Mouse (Mus musculus) stomach, embryonic 15.5 days (tissue): ENCODE data around the gene Acss3. TPM values are rescaled to one million over a fixed set of nuclear protein-coding genes. Genes with fewer than 3 reads are reported as not detected.

Experiments
- ATAC-seq: fragments of 200-750 bp; cut with Nextera tagmentation; 2 replicates; pipeline ENCODE4 v1.8.0; 2017; ENCODE audit warnings: low read depth, moderate number of reproducible peaks, moderate TSS enrichment; ENCODE audit not compliant: insufficient read depth, low FRiP score
- H3K27ac ChIP-seq: fragments of 300-500 bp; sonication (generic); 2 replicates; pipeline ENCODE4 v1.5.1; 2015; ENCODE audit warnings: mild to moderate bottlenecking, inconsistent platforms
- H3K27me3 ChIP-seq: fragments of 300-500 bp; sonication (generic); replicated peaks from 2 replicates; pipeline ENCODE4 v1.6.1; 2015; ENCODE audit warnings: inconsistent platforms
- H3K36me3 ChIP-seq: fragments of 300-500 bp; sonication (generic); 2 replicates; pipeline ENCODE4 v1.6.1; 2015; ENCODE audit warnings: inconsistent platforms
- H3K4me1 ChIP-seq: fragments of 300-500 bp; sonication (generic); 2 replicates; pipeline ENCODE4 v1.6.1; 2015; ENCODE audit warnings: inconsistent platforms
- H3K4me2 ChIP-seq: fragments of 300-500 bp; sonication (generic); 2 replicates; pipeline ENCODE4 v1.6.1; 2015; ENCODE audit warnings: mild to moderate bottlenecking, inconsistent platforms
- H3K4me3 ChIP-seq: fragments of 300-500 bp; sonication (generic); replicated peaks from 2 replicates; pipeline ENCODE4 v1.5.1; 2015; ENCODE audit warnings: inconsistent platforms
- H3K9ac ChIP-seq: fragments of 300-500 bp; sonication (generic); 2 replicates; pipeline ENCODE4 v1.6.1; 2015; ENCODE audit warnings: inconsistent platforms
- H3K9me3 ChIP-seq: fragments of 300-500 bp; sonication (generic); 2 replicates; pipeline ENCODE4 v1.6.1; 2016; ENCODE audit warnings: inconsistent platforms
- WGBS: fragments of 180-500 bp; shearing (Covaris S2); methylation state at CpG from one replicate; pipeline ENCODE4 v1.1.7; 2015; 5-methylcytosine and 5-hydroxymethylcytosine counted together
- polyA plus RNA-seq: library from polyadenylated mRNA; unstranded; fragments of >200 nt; fragmentation: Nextera tagmentation; extraction: Ambion mirVana; gene quantifications from 2 replicates; pipeline ENCODE4 v1.2.1, GENCODE M21; 2015

Gene Acss3
- polyA plus RNA-seq, 1 experiment from 2014 or later: 0.98 TPM

GRCm38 (mm10) chr10:106989478-106989877, 134.0 kb downstream of the Acss3 start:
- H3K27ac ChIP-seq: no peak overlapping the region
- H3K4me3 ChIP-seq: no peak overlapping the region
- no peak for ATAC-seq
- H3K36me3 ChIP-seq: no peaks in the 10 kb centered on the region
- 71% methylated on average over 4 of the region's 4 CpGs for WGBS
- H3K9ac ChIP-seq: no peak overlapping the region
- H3K27me3 ChIP-seq: no peaks in the 10 kb centered on the region
- no peak overlapping the region for H3K4me2 ChIP-seq
- no peaks in the 10 kb centered on the region for H3K4me1 ChIP-seq
- H3K9me3 ChIP-seq: no peaks in the 10 kb centered on the region

GRCm38 (mm10) chr10:106975193-106976141, 148.0 kb downstream of the Acss3 start:
- ATAC-seq: no peak
- no peak overlapping the region for H3K4me2 ChIP-seq
- no peak overlapping the region for H3K27ac ChIP-seq
- no peaks in the 10 kb centered on the region for H3K27me3 ChIP-seq
- H3K4me1 ChIP-seq: no peaks in the 10 kb centered on the region
- no peaks in the 10 kb centered on the region for H3K36me3 ChIP-seq
- no peaks in the 10 kb centered on the region for H3K9me3 ChIP-seq
- no peak overlapping the region for H3K4me3 ChIP-seq
- WGBS: 67% methylated on average over 13 of the region's 13 CpGs
- no peak overlapping the region for H3K9ac ChIP-seq

- H3K36me3 ChIP-seq: no peaks in the 10 kb centered on the region
- H3K4me2 ChIP-seq: no peak overlapping the region
- H3K9me3 ChIP-seq: no peaks in the 10 kb centered on the region
- H3K9ac ChIP-seq: no peak overlapping the region
- H3K4me1 ChIP-seq: no peaks in the 10 kb centered on the region
- no peak overlapping the region for H3K27ac ChIP-seq
- H3K4me3 ChIP-seq: no peak overlapping the region
- no peaks in the 10 kb centered on the region for H3K27me3 ChIP-seq
- no peak for ATAC-seq
- WGBS: 76% methylated on average over 3 of the region's 3 CpGs
Measured at GRCm38 (mm10) chr10:106959026-106959425, 164.4 kb downstream of the Acss3 start.

- no peak overlapping the region for H3K4me2 ChIP-seq
- no peak overlapping the region for H3K9ac ChIP-seq
- ATAC-seq: no peak; the same call in 1 of the 2 replicates
- H3K27ac ChIP-seq: no peak overlapping the region
- no peaks in the 10 kb centered on the region for H3K9me3 ChIP-seq
- H3K4me1 ChIP-seq: no peaks in the 10 kb centered on the region
- no peaks in the 10 kb centered on the region for H3K36me3 ChIP-seq
- WGBS: 68% methylated on average over 5 of the region's 5 CpGs
- no peaks in the 10 kb centered on the region for H3K27me3 ChIP-seq
- no peak overlapping the region for H3K4me3 ChIP-seq
Measured at GRCm38 (mm10) chr10:106941380-106941779, 182.1 kb downstream of the Acss3 start.

- H3K36me3 ChIP-seq: no peaks in the 10 kb centered on the region
- H3K9me3 ChIP-seq: no peaks in the 10 kb centered on the region
- H3K4me1 ChIP-seq: no peaks in the 10 kb centered on the region
- H3K4me2 ChIP-seq: no peak overlapping the region
- H3K27me3 ChIP-seq: no peaks in the 10 kb centered on the region
- no peak overlapping the region for H3K9ac ChIP-seq
- 29% methylated on average over 1 of the region's 1 CpGs for WGBS
- no peak overlapping the region for H3K27ac ChIP-seq
- no peak for ATAC-seq
- H3K4me3 ChIP-seq: no peak overlapping the region
Measured at GRCm38 (mm10) chr10:106939441-106939840, 184.0 kb downstream of the Acss3 start.

GRCm38 (mm10) chr10:106938851-106939250, 184.6 kb downstream of the Acss3 start:
- Histone ChIP-seq H3K27ac (no peak overlapping the region), H3K9me3 (no peaks in the 10 kb centered on the region)

GRCm38 (mm10) chr10:106936996-106937395, 186.5 kb downstream of the Acss3 start:
- Histone ChIP-seq H3K27ac (no peak overlapping the region), H3K27me3 (no peaks in the 10 kb centered on the region), H3K4me2 (no peak overlapping the region), H3K9me3 (no peaks in the 10 kb centered on the region), H3K4me1 (no peaks in the 10 kb centered on the region), H3K9ac (no peak overlapping the region), H3K36me3 (no peaks in the 10 kb centered on the region), H3K4me3 (no peak overlapping the region)
- 75% methylated on average over 7 of the region's 7 CpGs for WGBS
- ATAC-seq: no peak

More at GRCm38 (mm10) chr10:106938851-106939250, 184.6 kb downstream of the Acss3 start:
- no peak for ATAC-seq
- H3K4me3 ChIP-seq: no peak overlapping the region
- H3K9ac ChIP-seq: no peak overlapping the region
- WGBS: 89% methylated on average over 3 of the region's 3 CpGs
- no peaks in the 10 kb centered on the region for H3K4me1 ChIP-seq
- H3K36me3 ChIP-seq: no peaks in the 10 kb centered on the region
- no peaks in the 10 kb centered on the region for H3K27me3 ChIP-seq
- H3K4me2 ChIP-seq: no peak overlapping the region

- no peak for ATAC-seq
- no peak overlapping the region for H3K9ac ChIP-seq
- no peaks in the 10 kb centered on the region for H3K9me3 ChIP-seq
- H3K36me3 ChIP-seq: no peaks in the 10 kb centered on the region
- H3K4me3 ChIP-seq: peak overlapping the region; percentile 28
- 24% methylated on average over 13 of the region's 13 CpGs for WGBS
- no peaks in the 10 kb centered on the region for H3K4me1 ChIP-seq
- H3K27ac ChIP-seq: no peak overlapping the region
- H3K4me2 ChIP-seq: peak overlapping the region; percentile 46
- H3K27me3 ChIP-seq: no peaks in the 10 kb centered on the region
Measured at GRCm38 (mm10) chr10:106932571-106933073, 190.8 kb downstream of the Acss3 start.

GRCm38 (mm10) chr10:106928576-106929332, 194.7 kb downstream of the Acss3 start:
- WGBS: 76% methylated on average over 9 of the region's 9 CpGs
- H3K27ac ChIP-seq: no peak overlapping the region
- H3K4me2 ChIP-seq: no peak overlapping the region
- no peak overlapping the region for H3K9ac ChIP-seq
- H3K27me3 ChIP-seq: no peaks in the 10 kb centered on the region
- H3K4me3 ChIP-seq: no peak overlapping the region
- no peaks in the 10 kb centered on the region for H3K4me1 ChIP-seq
- H3K9me3 ChIP-seq: no peaks in the 10 kb centered on the region
- ATAC-seq: no peak
- no peaks in the 10 kb centered on the region for H3K36me3 ChIP-seq

GRCm38 (mm10) chr10:106924798-106925197, 198.7 kb downstream of the Acss3 start:
- no peak overlapping the region for H3K4me3 ChIP-seq
- no peaks in the 10 kb centered on the region for H3K27me3 ChIP-seq
- H3K9ac ChIP-seq: no peak overlapping the region
- H3K9me3 ChIP-seq: no peaks in the 10 kb centered on the region
- H3K36me3 ChIP-seq: no peaks in the 10 kb centered on the region
- 75% methylated on average over 3 of the region's 3 CpGs for WGBS
- ATAC-seq: no peak
- H3K4me2 ChIP-seq: no peak overlapping the region
- H3K27ac ChIP-seq: no peak overlapping the region
- no peaks in the 10 kb centered on the region for H3K4me1 ChIP-seq

- no peaks in the 10 kb centered on the region for H3K9me3 ChIP-seq
- no peak overlapping the region for H3K4me2 ChIP-seq
- WGBS: 85% methylated on average over 5 of the region's 5 CpGs
- H3K27me3 ChIP-seq: no peaks in the 10 kb centered on the region
- H3K4me3 ChIP-seq: no peak overlapping the region
- H3K27ac ChIP-seq: no peak overlapping the region
- no peak overlapping the region for H3K9ac ChIP-seq
- no peaks in the 10 kb centered on the region for H3K36me3 ChIP-seq
- no peaks in the 10 kb centered on the region for H3K4me1 ChIP-seq
- ATAC-seq: no peak
Measured at GRCm38 (mm10) chr10:106924334-106924733, 199.1 kb downstream of the Acss3 start.

- H3K4me3 ChIP-seq: no peak overlapping the region
- H3K4me2 ChIP-seq: no peak overlapping the region
- no peaks in the 10 kb centered on the region for H3K9me3 ChIP-seq
- H3K9ac ChIP-seq: no peak overlapping the region
- H3K27ac ChIP-seq: no peak overlapping the region
- H3K36me3 ChIP-seq: no peaks in the 10 kb centered on the region
- no peaks in the 10 kb centered on the region for H3K27me3 ChIP-seq
- no peak for ATAC-seq
- no peaks in the 10 kb centered on the region for H3K4me1 ChIP-seq
Measured at GRCm38 (mm10) chr10:106914822-106915221, 208.6 kb downstream of the Acss3 start.
